Mouse (Mus musculus): ENCODE data around the gene H2al1d. TPM values are rescaled to one million over a fixed set of nuclear protein-coding genes. Genes with fewer than 3 reads are reported as not detected.

The H2al1d gene
- total RNA-seq, 2 experiments from 2014 or later = not detected

Other genes with a start within 250 kb of the H2al1d start
- not detected for gene H2al1a, start 9.6 kb upstream of the H2al1d start, total RNA-seq (2021)
- not detected for gene H2al1b, start 6.4 kb upstream of the H2al1d start, total RNA-seq (2021)
- not detected for gene H2al1c, start 3.2 kb upstream of the H2al1d start, total RNA-seq (2021)
- not detected for gene H2al1e, start 3.1 kb downstream of the H2al1d start, total RNA-seq (2021)
- not detected for gene H2al1f, start 6.3 kb downstream of the H2al1d start, total RNA-seq (2021)
- gene H2al1g, start 9.4 kb downstream of the H2al1d start, total RNA-seq (2021) = not detected
- not detected for gene H2al1h, start 12.7 kb downstream of the H2al1d start, total RNA-seq (2021)
- not detected for gene H2al1i, start 15.8 kb downstream of the H2al1d start, total RNA-seq (2021)
- not detected for gene H2al1j, start 19.0 kb downstream of the H2al1d start, total RNA-seq (2021)

All from left cerebral cortex, postnatal 36 days (tissue).